Mouse (Mus musculus) hindbrain, embryonic 13.5 days (tissue): ENCODE data around the gene Cd247. TPM values are rescaled to one million over a fixed set of nuclear protein-coding genes. Genes with fewer than 3 reads are reported as not detected.

Experiments
- ATAC-seq: fragments of 200-750 bp; cut with Nextera tagmentation; 2 replicates; pipeline ENCODE4 v1.8.0; 2017; ENCODE audit warnings: moderate TSS enrichment; ENCODE audit not compliant: low FRiP score
- H3K27ac ChIP-seq: fragments of 300-500 bp; sonication (generic); 2 replicates; pipeline ENCODE4 v1.5.1; 2015; ENCODE audit warnings: inconsistent platforms, mild to moderate bottlenecking, moderate library complexity
- H3K27me3 ChIP-seq: fragments of 300-500 bp; sonication (generic); 2 replicates; pipeline ENCODE4 v1.6.1; 2015; ENCODE audit warnings: mild to moderate bottlenecking, inconsistent platforms
- H3K36me3 ChIP-seq: fragments of 300-500 bp; sonication (generic); 2 replicates; pipeline ENCODE4 v1.6.1; 2015; ENCODE audit warnings: mild to moderate bottlenecking, inconsistent platforms
- H3K4me1 ChIP-seq: fragments of 300-500 bp; sonication (generic); replicated peaks from 2 replicates; pipeline ENCODE4 v1.6.1; 2015; ENCODE audit warnings: inconsistent platforms
- H3K4me2 ChIP-seq: fragments of 300-500 bp; sonication (generic); 2 replicates; pipeline ENCODE4 v1.6.1; 2015; ENCODE audit warnings: inconsistent platforms, mild to moderate bottlenecking, moderate library complexity
- H3K4me3 ChIP-seq: fragments of 300-500 bp; sonication (generic); 2 replicates; pipeline ENCODE4 v1.5.1; 2015; ENCODE audit warnings: mild to moderate bottlenecking, inconsistent platforms
- H3K9ac ChIP-seq: fragments of 300-500 bp; sonication (generic); 2 replicates; pipeline ENCODE4 v1.6.1; 2015; ENCODE audit warnings: mild to moderate bottlenecking, inconsistent platforms
- H3K9me3 ChIP-seq: fragments of 300-500 bp; sonication (generic); 2 replicates; pipeline ENCODE4 v1.6.1; 2016; ENCODE audit warnings: inconsistent platforms
- WGBS: fragments of 180-500 bp; shearing (Covaris S2); methylation state at CpG from one replicate; pipeline ENCODE4 v1.1.7; 2015; 5-methylcytosine and 5-hydroxymethylcytosine counted together
- polyA plus RNA-seq: library from polyadenylated mRNA; unstranded; fragments of >200 nt; fragmentation: Nextera tagmentation; extraction: Ambion mirVana; gene quantifications from 2 replicates; pipeline ENCODE4 v1.2.1, GENCODE M21; 2015

Cd247 gene
- polyA plus RNA-seq, 1 experiment from 2014 or later = 0.60 TPM

GRCm38 (mm10) chr1:165848881-165849280 is 60.4 kb downstream of the Cd247 start:
- Histone ChIP-seq H3K27me3 (peaks cover 78% of the 10 kb centered on the region), H3K4me2 (no peak overlapping the region), H3K27ac (no peak overlapping the region), H3K9ac (no peak overlapping the region), H3K9me3 (no peaks in the 10 kb centered on the region), H3K4me1 (peaks cover 25% of the 10 kb centered on the region), H3K4me3 (no peak overlapping the region), H3K36me3 (no peaks in the 10 kb centered on the region)
- no peak for ATAC-seq
- 76% methylated on average over 4 of the region's 4 CpGs for WGBS

- Histone ChIP-seq H3K36me3 (no peaks in the 10 kb centered on the region), H3K4me1 (peaks cover 17% of the 10 kb centered on the region), H3K27ac (no peak overlapping the region), H3K4me2 (no peak overlapping the region), H3K9ac (no peak overlapping the region), H3K4me3 (no peak overlapping the region), H3K27me3 (peaks cover 80% of the 10 kb centered on the region), H3K9me3 (no peaks in the 10 kb centered on the region)
- ATAC-seq = no peak
- 84% methylated on average over 17 of the region's 17 CpGs for WGBS
Observed at GRCm38 (mm10) chr1:165849458-165850445, 61.3 kb downstream of the Cd247 start.

- Histone ChIP-seq H3K9me3 (no peaks in the 10 kb centered on the region), H3K27ac (no peak overlapping the region), H3K4me3 (no peak overlapping the region), H3K36me3 (no peaks in the 10 kb centered on the region), H3K9ac (no peak overlapping the region), H3K27me3 (peaks cover 81% of the 10 kb centered on the region), H3K4me2 (no peak overlapping the region), H3K4me1 (peaks cover 7% of the 10 kb centered on the region)
- no peak for ATAC-seq
- WGBS = 58% methylated on average over 5 of the region's 5 CpGs
Observed at GRCm38 (mm10) chr1:165852131-165852530, 63.6 kb downstream of the Cd247 start.

GRCm38 (mm10) chr1:165853131-165853721 is 64.7 kb downstream of the Cd247 start:
- Histone ChIP-seq H3K27me3 (peaks cover 76% of the 10 kb centered on the region), H3K9me3 (no peaks in the 10 kb centered on the region), H3K9ac (no peak overlapping the region), H3K27ac (no peak overlapping the region), H3K4me3 (no peak overlapping the region), H3K36me3 (no peaks in the 10 kb centered on the region), H3K4me2 (no peak overlapping the region), H3K4me1 (peaks cover 7% of the 10 kb centered on the region)
- 65% methylated on average over 4 of the region's 4 CpGs for WGBS
- ATAC-seq = no peak

- ATAC-seq = no peak
- peaks cover 77% of the 10 kb centered on the region for H3K27me3 ChIP-seq
- H3K27ac ChIP-seq = no peak overlapping the region
- no peak overlapping the region for H3K4me3 ChIP-seq
- 60% methylated on average over 10 of the region's 10 CpGs for WGBS
- H3K4me2 ChIP-seq = no peak overlapping the region
- H3K9ac ChIP-seq = no peak overlapping the region
- H3K9me3 ChIP-seq = no peaks in the 10 kb centered on the region
- H3K4me1 ChIP-seq = peaks cover 7% of the 10 kb centered on the region
- no peaks in the 10 kb centered on the region for H3K36me3 ChIP-seq
Observed at GRCm38 (mm10) chr1:165853729-165854420, 65.4 kb downstream of the Cd247 start.

GRCm38 (mm10) chr1:165855759-165856545 is 67.5 kb downstream of the Cd247 start:
- Histone ChIP-seq H3K9me3 (no peaks in the 10 kb centered on the region), H3K9ac (no peak overlapping the region), H3K36me3 (no peaks in the 10 kb centered on the region), H3K4me1 (peaks cover 7% of the 10 kb centered on the region), H3K4me2 (no peak overlapping the region), H3K4me3 (no peak overlapping the region), H3K27ac (no peak overlapping the region), H3K27me3 (peaks cover 63% of the 10 kb centered on the region)
- 50% methylated on average over 9 of the region's 9 CpGs for WGBS
- no peak for ATAC-seq

GRCm38 (mm10) chr1:165857279-165857678 is 68.8 kb downstream of the Cd247 start:
- 96% methylated on average over 11 of the region's 11 CpGs for WGBS
- Histone ChIP-seq H3K9ac (no peak overlapping the region), H3K4me3 (no peak overlapping the region), H3K4me1 (peaks cover 7% of the 10 kb centered on the region), H3K27ac (no peak overlapping the region), H3K27me3 (peaks cover 53% of the 10 kb centered on the region), H3K9me3 (no peaks in the 10 kb centered on the region), H3K36me3 (no peaks in the 10 kb centered on the region), H3K4me2 (no peak overlapping the region)
- ATAC-seq = no peak

GRCm38 (mm10) chr1:165858356-165858755 is 69.9 kb downstream of the Cd247 start:
- no peak overlapping the region for H3K9ac ChIP-seq
- H3K36me3 ChIP-seq = no peaks in the 10 kb centered on the region
- no peak for ATAC-seq
- H3K4me3 ChIP-seq = no peak overlapping the region
- H3K27ac ChIP-seq = no peak overlapping the region
- no peaks in the 10 kb centered on the region for H3K9me3 ChIP-seq
- H3K4me2 ChIP-seq = no peak overlapping the region
- 84% methylated on average over 5 of the region's 5 CpGs for WGBS
- peaks cover 6% of the 10 kb centered on the region for H3K4me1 ChIP-seq
- peaks cover 48% of the 10 kb centered on the region for H3K27me3 ChIP-seq

- Histone ChIP-seq H3K27ac (peak overlapping the region; percentile 41; the same call in 1 of the 2 replicates), H3K27me3 (peaks cover 26% of the 10 kb centered on the region), H3K36me3 (no peaks in the 10 kb centered on the region), H3K4me3 (no peak overlapping the region), H3K9ac (no peak overlapping the region), H3K9me3 (no peaks in the 10 kb centered on the region), H3K4me2 (no peak overlapping the region), H3K4me1 (peaks cover 18% of the 10 kb centered on the region)
- 73% methylated on average over 9 of the region's 9 CpGs for WGBS
- ATAC-seq = no peak
Observed at GRCm38 (mm10) chr1:165860373-165861234, 72.1 kb downstream of the Cd247 start.

- H3K4me2 ChIP-seq = no peak overlapping the region
- WGBS = 71% methylated on average over 3 of the region's 3 CpGs
- H3K27me3 ChIP-seq = peaks cover 20% of the 10 kb centered on the region
- 0 out of 2 replicates have a peak, but pooled peaks have one; percentile 25 for ATAC-seq
- peaks cover 21% of the 10 kb centered on the region for H3K4me1 ChIP-seq
- 0 out of 2 replicates have a peak overlapping the region, but pooled peaks have one; percentile 15 for H3K27ac ChIP-seq
- H3K4me3 ChIP-seq = no peak overlapping the region
- H3K36me3 ChIP-seq = no peaks in the 10 kb centered on the region
- no peaks in the 10 kb centered on the region for H3K9me3 ChIP-seq
- H3K9ac ChIP-seq = no peak overlapping the region
Observed at GRCm38 (mm10) chr1:165861235-165861609, 72.7 kb downstream of the Cd247 start.

- no peaks in the 10 kb centered on the region for H3K36me3 ChIP-seq
- no peaks in the 10 kb centered on the region for H3K9me3 ChIP-seq
- H3K27ac ChIP-seq = no peak overlapping the region
- 57% methylated on average over 7 of the region's 7 CpGs for WGBS
- ATAC-seq = no peak
- no peak overlapping the region for H3K4me2 ChIP-seq
- peaks cover 12% of the 10 kb centered on the region; the same call in 1 of the 2 replicates for H3K27me3 ChIP-seq
- H3K4me1 ChIP-seq = peaks cover 21% of the 10 kb centered on the region
- no peak overlapping the region for H3K9ac ChIP-seq
- no peak overlapping the region for H3K4me3 ChIP-seq
Observed at GRCm38 (mm10) chr1:165862059-165862458, 73.6 kb downstream of the Cd247 start.
